Mouse (Mus musculus) forebrain, embryonic 11.5 days (tissue): ENCODE data around the gene Gm4969. TPM values are rescaled to one million over a fixed set of nuclear protein-coding genes. Genes with fewer than 3 reads are reported as not detected.
"Not testable (repeated sequence)": the region's sequence is repeated elsewhere in the genome, so short reads cannot be mapped to it uniquely, and the experiment has no call there.

Experiments used
- ATAC-seq: fragments of 200-750 bp; cut with Nextera tagmentation; replicated peaks from 2 replicates; pipeline ENCODE4 v1.8.0; 2017; ENCODE audit warnings: moderate TSS enrichment; ENCODE audit not compliant: low FRiP score
- DNase-seq: peaks from one replicate; pipeline ENCODE4 v3.0.0-alpha.2; 2017; ENCODE audit warnings: low spot score
- H3K27ac ChIP-seq: fragments of 300-500 bp; sonication (generic); 2 replicates; pipeline ENCODE4 v1.5.1; 2014; ENCODE audit warnings: low read depth, low read length
- H3K27me3 ChIP-seq: fragments of 300-500 bp; sonication (generic); 2 replicates; pipeline ENCODE4 v1.6.1; 2014; ENCODE audit warnings: mild to moderate bottlenecking, low read length, mixed read lengths; ENCODE audit not compliant: control insufficient read depth, insufficient read depth
- H3K36me3 ChIP-seq: fragments of 300-500 bp; sonication (generic); 2 replicates; pipeline ENCODE4 v1.6.1; 2014; ENCODE audit warnings: mild to moderate bottlenecking, low read length, moderate library complexity, mixed read lengths; ENCODE audit not compliant: control insufficient read depth, insufficient read depth
- H3K4me1 ChIP-seq: fragments of 300-500 bp; sonication (generic); replicated peaks from 2 replicates; pipeline ENCODE4 v1.6.1; 2014; ENCODE audit warnings: low read length, mixed read lengths; ENCODE audit not compliant: control insufficient read depth, insufficient read depth
- H3K4me2 ChIP-seq: fragments of 300-500 bp; sonication (generic); 2 replicates; pipeline ENCODE4 v1.6.1; 2014; ENCODE audit warnings: low read depth, mild to moderate bottlenecking, low read length, moderate library complexity, mixed read lengths; ENCODE audit not compliant: severe bottlenecking
- H3K4me3 ChIP-seq: fragments of 300-500 bp; sonication (generic); 2 replicates; pipeline ENCODE4 v1.5.1; 2014; ENCODE audit warnings: low read depth, low read length
- H3K9ac ChIP-seq: fragments of 300-500 bp; sonication (generic); 2 replicates; pipeline ENCODE4 v1.6.1; 2014; ENCODE audit warnings: low read length
- H3K9me3 ChIP-seq: fragments of 300-500 bp; sonication (generic); 2 replicates; pipeline ENCODE4 v1.6.1; 2016; ENCODE audit warnings: low read length, mixed read lengths; ENCODE audit not compliant: control insufficient read depth
- WGBS: fragments of 180-500 bp; shearing (Covaris S2); extraction: QIAGEN DNeasy Blood & Tissue Kit; methylation state at CpG from one replicate; pipeline ENCODE4 v1.1.7; 2014; 5-methylcytosine and 5-hydroxymethylcytosine counted together
- polyA plus RNA-seq: library from polyadenylated mRNA; unstranded; fragments of >200 nt; fragmentation: Nextera tagmentation; extraction: Ambion mirVana; gene quantifications from 2 replicates; pipeline ENCODE4 v1.2.1, GENCODE M21; 2014

Gm4969 gene
- polyA plus RNA-seq, 1 experiment from 2014 or later = 1.2 TPM

DNA sequence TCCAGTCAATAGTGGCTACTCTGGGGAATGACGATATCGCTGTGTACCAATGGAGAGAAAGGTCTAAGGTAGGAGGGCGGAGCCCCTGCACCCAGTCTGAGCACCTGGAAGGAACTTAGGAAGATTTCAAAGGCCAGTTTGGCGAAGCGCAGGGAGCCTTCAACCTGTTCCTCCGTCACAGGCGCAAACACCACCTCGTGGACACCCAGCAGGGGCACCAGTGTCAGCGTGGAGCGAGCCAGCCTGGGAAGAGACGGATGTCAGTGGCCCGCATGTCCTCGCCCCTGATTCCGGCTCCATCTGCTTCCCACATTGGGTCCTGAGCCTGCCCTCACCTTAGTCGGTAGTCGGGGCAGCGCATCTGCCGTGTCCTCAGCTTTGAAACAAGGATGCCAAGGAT, 41.2 kb upstream of the Gm4969 start:
- Histone ChIP-seq H3K4me1 (peaks cover 8% of the 10 kb centered on the region; the same call in 1 of the 2 replicates), H3K27ac (no peak overlapping the region), H3K4me3 (no peak overlapping the region), H3K27me3 (peaks cover 16% of the 10 kb centered on the region), H3K4me2 (0 out of 2 replicates have a peak overlapping the region, but pooled peaks have one; percentile 64), H3K9ac (no peak overlapping the region), H3K36me3 (no peaks in the 10 kb centered on the region), H3K9me3 (no peaks in the 10 kb centered on the region)
- DNase-seq = no peak
- WGBS = 13% methylated on average over 18 of the region's 18 CpGs
- ATAC-seq = no peak

DNA sequence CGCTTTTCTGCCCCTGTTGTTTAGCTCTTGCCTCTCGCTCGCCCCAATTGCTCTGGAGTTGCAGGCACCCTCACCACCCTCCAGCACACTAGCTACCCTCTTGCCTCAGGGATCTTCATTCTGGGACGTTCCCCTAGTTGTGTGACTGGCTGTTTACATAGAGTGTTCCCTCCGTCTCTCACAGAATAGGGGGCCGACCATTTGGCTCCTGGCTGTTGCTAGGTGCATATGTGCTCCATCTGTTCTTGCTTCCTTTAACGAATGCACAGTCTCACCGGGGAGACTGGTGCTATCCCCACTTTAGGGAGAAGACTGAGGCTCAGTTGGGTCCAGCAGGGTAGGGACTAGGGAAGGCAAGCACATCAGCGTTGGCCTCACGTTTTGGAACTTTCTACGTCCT, 40.4 kb upstream of the Gm4969 start:
- Histone ChIP-seq H3K4me3 (no peak overlapping the region), H3K27me3 (peaks cover 13% of the 10 kb centered on the region), H3K4me1 (peaks cover 8% of the 10 kb centered on the region; the same call in 1 of the 2 replicates), H3K9ac (no peak overlapping the region), H3K27ac (no peak overlapping the region), H3K9me3 (no peaks in the 10 kb centered on the region), H3K4me2 (no peak overlapping the region), H3K36me3 (no peaks in the 10 kb centered on the region; the same call in 1 of the 2 replicates)
- ATAC-seq = no peak
- WGBS = 77% methylated on average over 11 of the region's 11 CpGs
- no peak for DNase-seq

DNA sequence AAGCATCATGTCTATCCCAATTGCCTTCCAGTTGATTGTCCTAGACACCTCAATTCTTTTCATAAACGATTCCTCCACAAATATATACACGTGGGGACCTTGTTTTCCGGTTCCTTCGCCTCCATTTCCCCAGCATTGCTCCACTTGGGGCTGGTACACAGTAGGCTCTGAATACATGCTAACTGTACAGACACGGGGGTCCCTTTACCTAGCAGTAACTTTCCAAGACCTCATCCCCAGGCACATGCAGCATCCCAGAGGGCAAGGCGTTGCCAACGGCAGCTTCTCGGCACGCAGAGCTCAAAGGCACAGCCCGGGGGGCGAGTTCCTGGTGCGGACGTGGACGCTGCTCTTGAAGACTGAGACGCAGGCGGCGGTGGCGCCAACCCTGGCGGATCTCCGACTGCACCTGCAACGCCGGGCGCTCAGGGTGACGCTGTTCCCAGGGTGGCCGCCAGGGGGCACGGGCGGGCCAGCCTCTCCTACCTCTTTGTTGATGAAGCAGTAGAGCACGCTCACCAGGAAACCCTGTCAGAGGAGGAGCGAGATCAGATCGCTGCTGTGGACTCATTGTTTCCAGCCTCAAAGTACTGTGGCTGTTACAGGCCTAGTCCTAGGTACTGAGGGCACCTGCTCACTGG, 39.1 kb upstream of the Gm4969 start:
- ATAC-seq (peak; percentile 72), DNase-seq (peak; percentile 97)
- peak overlapping the region; percentile 32 for H3K4me2 ChIP-seq
- H3K4me3 ChIP-seq = no peak overlapping the region
- H3K9me3 ChIP-seq = no peaks in the 10 kb centered on the region
- H3K9ac ChIP-seq = peak overlapping the region; percentile 10; the same call in 1 of the 2 replicates
- peaks cover 8% of the 10 kb centered on the region; the same call in 1 of the 2 replicates for H3K4me1 ChIP-seq
- H3K27me3 ChIP-seq = peaks cover 13% of the 10 kb centered on the region
- no peaks in the 10 kb centered on the region; the same call in 1 of the 2 replicates for H3K36me3 ChIP-seq
- WGBS = 5% methylated on average over 30 of the region's 30 CpGs
- no peak overlapping the region; the same call in 1 of the 2 replicates for H3K27ac ChIP-seq

GRCm38 (mm10) chr7:19155825-19156475, 37.8 kb upstream of the Gm4969 start:
- ATAC-seq (no peak), DNase-seq (no peak)
- peaks cover 13% of the 10 kb centered on the region for H3K27me3 ChIP-seq
- WGBS = 59% methylated on average over 13 of the region's 13 CpGs
- H3K27ac ChIP-seq = no peak overlapping the region
- H3K36me3 ChIP-seq = no peaks in the 10 kb centered on the region; the same call in 1 of the 2 replicates
- no peak overlapping the region for H3K9ac ChIP-seq
- H3K4me3 ChIP-seq = no peak overlapping the region
- peaks cover 8% of the 10 kb centered on the region; the same call in 1 of the 2 replicates for H3K4me1 ChIP-seq
- no peaks in the 10 kb centered on the region for H3K9me3 ChIP-seq
- H3K4me2 ChIP-seq = no peak overlapping the region

GRCm38 (mm10) chr7:19154796-19155195, 36.6 kb upstream of the Gm4969 start:
- no peaks in the 10 kb centered on the region for H3K9me3 ChIP-seq
- H3K36me3 ChIP-seq = no peaks in the 10 kb centered on the region; the same call in 1 of the 2 replicates
- H3K27ac ChIP-seq = no peak overlapping the region
- no peak for DNase-seq
- H3K4me2 ChIP-seq = no peak overlapping the region
- 87% methylated on average over 8 of the region's 8 CpGs for WGBS
- no peak overlapping the region for H3K9ac ChIP-seq
- peaks cover 8% of the 10 kb centered on the region for H3K4me1 ChIP-seq
- peaks cover 10% of the 10 kb centered on the region for H3K27me3 ChIP-seq
- no peak overlapping the region for H3K4me3 ChIP-seq
- ATAC-seq = no peak

GRCm38 (mm10) chr7:19151121-19151520, 33.0 kb upstream of the Gm4969 start:
- not testable (repeated sequence) for H3K4me3 ChIP-seq, H3K36me3 ChIP-seq, H3K4me2 ChIP-seq, H3K27ac ChIP-seq, H3K27me3 ChIP-seq, ATAC-seq, H3K9ac ChIP-seq, DNase-seq, H3K9me3 ChIP-seq
- H3K4me1 ChIP-seq = peaks cover 15% of the 10 kb centered on the region
- 88% methylated on average over 10 of the region's 10 CpGs for WGBS

- peak within 1 kb of the TSS; percentile 66 for H3K9ac ChIP-seq
- peak within 1 kb of the TSS; percentile 92 for H3K4me2 ChIP-seq
- peaks cover 15% of the 10 kb centered on the region for H3K4me1 ChIP-seq
- peak within 1 kb of the TSS; percentile 52 for H3K4me3 ChIP-seq
- ATAC-seq (peak; percentile 93), DNase-seq (peak; percentile 97)
- no peaks in the 10 kb centered on the region for H3K27me3 ChIP-seq
- peak within 1 kb of the TSS; percentile 76; the same call in 1 of the 2 replicates for H3K27ac ChIP-seq
- no peaks in the 10 kb centered on the region for H3K9me3 ChIP-seq
- under 1% methylated on average over 24 of the region's 24 CpGs for WGBS
- no peaks in the 10 kb centered on the region; the same call in 1 of the 2 replicates for H3K36me3 ChIP-seq
Observed at GRCm38 (mm10) chr7:19149626-19150025, 31.5 kb upstream of the Gm4969 start, which contains the start of gene Snrpd2. TSS of gene Snrpd2 (plus strand) at chr7:19149722.

GRCm38 (mm10) chr7:19148875-19149541, 30.8 kb upstream of the Gm4969 start, which contains the start of gene Qpctl:
TSS of gene Qpctl (minus strand) at chr7:19149291.
- peak; percentile 97 for DNase-seq
- under 1% methylated on average over 43 of the region's 43 CpGs for WGBS
- H3K27ac ChIP-seq = peak within 1 kb of the TSS; percentile 76; the same call in 1 of the 2 replicates
- peak within 1 kb of the TSS; percentile 66 for H3K9ac ChIP-seq
- H3K36me3 ChIP-seq = no peaks in the 10 kb centered on the region; the same call in 1 of the 2 replicates
- H3K4me3 ChIP-seq = peak within 1 kb of the TSS; percentile 52
- no peaks in the 10 kb centered on the region for H3K27me3 ChIP-seq
- peaks cover 15% of the 10 kb centered on the region for H3K4me1 ChIP-seq
- H3K4me2 ChIP-seq = peak within 1 kb of the TSS; percentile 92
- peak; percentile 98 for ATAC-seq
- H3K9me3 ChIP-seq = no peaks in the 10 kb centered on the region
